Mouse (Mus musculus) heart, embryonic 16.5 days (tissue): ENCODE results near the gene Pamr1. TPM values are rescaled to one million over a fixed set of nuclear protein-coding genes. Genes with fewer than 3 reads are reported as not detected.
A peak's percentile ranks its signal among the peaks of the same experiment; 100 is the strongest.

ENCODE experiments used
- ATAC-seq: fragments of 200-750 bp; cut with Nextera tagmentation; replicated peaks from 2 replicates; pipeline ENCODE4 v1.8.0; 2017; ENCODE audit warnings: moderate number of reproducible peaks; ENCODE audit not compliant: insufficient read depth, low FRiP score; ENCODE audit errors: extremely low read depth
- H3K27ac ChIP-seq: fragments of 300-500 bp; sonication (generic); 2 replicates; pipeline ENCODE4 v1.5.1; 2014; ENCODE audit warnings: mild to moderate bottlenecking, low read length, control low read depth, moderate library complexity
- H3K27me3 ChIP-seq: fragments of 300-500 bp; sonication (generic); 2 replicates; pipeline ENCODE4 v1.6.1; 2014; ENCODE audit warnings: low read length, mixed read lengths; ENCODE audit not compliant: control insufficient read depth, insufficient read depth
- H3K36me3 ChIP-seq: fragments of 300-500 bp; sonication (generic); 2 replicates; pipeline ENCODE4 v1.6.1; 2014; ENCODE audit not compliant: control insufficient read depth, insufficient read depth
- H3K4me1 ChIP-seq: fragments of 300-500 bp; sonication (generic); 2 replicates; pipeline ENCODE4 v1.6.1; 2014; ENCODE audit warnings: low read length, mixed read lengths; ENCODE audit not compliant: control insufficient read depth, insufficient read depth
- H3K4me2 ChIP-seq: fragments of 300-500 bp; sonication (generic); 2 replicates; pipeline ENCODE4 v1.6.1; 2014; ENCODE audit warnings: low read depth, mild to moderate bottlenecking, control low read depth, low read length
- H3K4me3 ChIP-seq: fragments of 300-500 bp; sonication (generic); 2 replicates; pipeline ENCODE4 v1.5.1; 2014; ENCODE audit warnings: mild to moderate bottlenecking, control low read depth, low read length
- H3K9ac ChIP-seq: fragments of 300-500 bp; sonication (generic); 2 replicates; pipeline ENCODE4 v1.6.1; 2014; ENCODE audit warnings: low read length, control low read depth
- H3K9me3 ChIP-seq: fragments of 300-500 bp; sonication (generic); replicated peaks from 2 replicates; pipeline ENCODE4 v1.6.1; 2016; ENCODE audit warnings: low read length; ENCODE audit not compliant: control insufficient read depth
- WGBS: fragments of 180-500 bp; shearing (Covaris S2); extraction: QIAGEN DNeasy Blood & Tissue Kit; methylation state at CpG from one replicate; pipeline ENCODE4 v1.1.7; 2014; 5-methylcytosine and 5-hydroxymethylcytosine counted together
- polyA plus RNA-seq: library from polyadenylated mRNA; unstranded; fragments of >200 nt; fragmentation: Nextera tagmentation; extraction: Ambion mirVana; gene quantifications from 2 replicates; pipeline ENCODE4 v1.2.1, GENCODE M21; 2015

The Pamr1 gene
- 3.5 and 3.7 TPM in 2 replicates for polyA plus RNA-seq

DNA sequence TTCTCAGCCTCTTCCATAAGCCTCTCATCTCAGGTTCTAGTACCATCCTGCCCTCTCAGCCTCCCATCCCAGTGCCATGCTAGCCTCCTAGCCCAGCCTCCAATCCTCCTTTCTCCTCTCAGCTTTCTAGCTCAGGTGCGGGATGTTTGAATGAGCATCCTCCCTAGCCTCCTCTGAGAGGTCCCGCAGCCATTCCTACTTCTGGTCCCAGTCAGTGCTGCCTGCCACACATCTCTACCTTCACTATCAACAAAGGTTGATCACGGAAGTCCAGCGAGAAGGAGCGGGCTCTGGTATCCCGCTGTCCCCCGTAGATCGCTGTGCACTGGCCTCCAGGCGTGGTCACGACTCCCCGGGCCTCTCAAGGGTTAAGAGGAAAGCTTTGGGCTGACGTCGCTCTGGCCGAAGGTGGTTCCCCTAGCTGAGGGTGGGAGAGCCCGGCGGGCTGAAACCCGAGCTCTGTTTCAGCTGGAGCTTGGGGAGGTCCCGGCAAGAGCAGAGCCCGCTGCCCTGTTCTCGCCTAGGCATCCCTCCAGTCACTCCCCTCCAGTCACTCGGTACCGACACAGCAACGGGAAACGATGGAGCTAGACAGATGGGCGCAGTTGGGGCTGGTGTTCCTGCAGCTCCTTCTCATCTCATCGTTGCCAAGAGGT, at the start of gene Pamr1:
Gene Pamr1 (plus strand): TSS at position 402 of the 656 bp plus-strand sequence.
- ATAC-seq: peak; percentile 41
- H3K27me3 ChIP-seq: peaks cover 13% of the 10 kb centered on the region
- peak within 1 kb of the TSS; percentile 72 for H3K4me2 ChIP-seq
- peaks cover 7% of the 10 kb centered on the region for H3K4me1 ChIP-seq
- no peaks in the 10 kb centered on the region for H3K36me3 ChIP-seq
- H3K9me3 ChIP-seq: 0 out of 2 replicates have a peak, but pooled peaks cover 2% of the 10 kb centered on the region
- peak within 1 kb of the TSS; percentile 46 for H3K4me3 ChIP-seq
- WGBS: 2% methylated on average over 26 of the region's 26 CpGs
- H3K27ac ChIP-seq: no peak within 1 kb of the TSS
- no peak within 1 kb of the TSS for H3K9ac ChIP-seq

DNA sequence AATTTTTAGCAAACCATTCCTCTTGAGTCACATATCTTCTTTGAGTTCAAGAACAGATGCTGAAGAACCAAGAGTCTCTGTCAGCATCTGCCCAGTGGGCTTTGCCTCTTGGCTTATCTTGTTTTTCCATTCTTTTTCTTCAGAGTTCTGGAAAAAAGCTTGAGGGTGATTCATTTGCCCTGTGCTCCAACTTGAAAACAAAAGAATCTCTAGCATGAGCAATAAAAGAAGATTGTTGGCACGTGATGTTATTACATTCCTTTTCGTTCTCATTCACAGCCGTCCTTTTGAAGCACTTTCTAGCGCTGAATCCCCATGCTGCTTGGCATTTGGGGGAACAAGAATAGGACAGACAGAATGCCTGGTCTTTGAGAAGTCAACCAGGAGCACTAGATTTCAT, 42.2 kb upstream of the Pamr1 start:
- no peak for ATAC-seq
- H3K36me3 ChIP-seq: no peaks in the 10 kb centered on the region
- H3K4me2 ChIP-seq: no peak overlapping the region
- no peaks in the 10 kb centered on the region for H3K27me3 ChIP-seq
- H3K4me1 ChIP-seq: no peaks in the 10 kb centered on the region
- H3K27ac ChIP-seq: no peak overlapping the region
- no peaks in the 10 kb centered on the region for H3K9me3 ChIP-seq
- H3K4me3 ChIP-seq: no peak overlapping the region
- no peak overlapping the region for H3K9ac ChIP-seq
- 28% methylated on average over 4 of the region's 4 CpGs for WGBS

DNA sequence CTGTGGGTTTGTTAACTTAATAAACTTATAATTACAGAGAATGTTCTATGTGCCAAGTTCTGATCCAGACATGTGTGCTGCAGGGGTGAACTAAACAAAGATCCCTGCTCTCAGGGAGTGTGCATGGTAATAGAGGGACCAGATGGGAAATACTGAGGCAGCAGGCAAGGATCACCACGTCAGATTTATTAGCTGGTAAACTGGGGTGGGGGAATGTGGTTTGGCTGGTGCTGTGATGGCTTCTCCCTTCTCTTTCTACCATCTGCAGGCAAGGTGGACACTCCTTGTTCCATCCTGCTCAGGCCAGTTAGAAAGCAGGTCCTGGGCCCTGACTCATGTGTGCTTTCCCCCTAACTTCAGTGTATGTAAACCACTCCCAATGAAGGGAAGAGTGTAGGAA, 41.7 kb upstream of the Pamr1 start:
- H3K9ac ChIP-seq: no peak overlapping the region
- 36% methylated on average over 1 of the region's 1 CpGs for WGBS
- H3K4me2 ChIP-seq: no peak overlapping the region
- no peaks in the 10 kb centered on the region for H3K36me3 ChIP-seq
- no peaks in the 10 kb centered on the region for H3K4me1 ChIP-seq
- no peak for ATAC-seq
- H3K9me3 ChIP-seq: peaks cover 5% of the 10 kb centered on the region
- no peak overlapping the region for H3K27ac ChIP-seq
- H3K4me3 ChIP-seq: no peak overlapping the region
- no peaks in the 10 kb centered on the region for H3K27me3 ChIP-seq

DNA sequence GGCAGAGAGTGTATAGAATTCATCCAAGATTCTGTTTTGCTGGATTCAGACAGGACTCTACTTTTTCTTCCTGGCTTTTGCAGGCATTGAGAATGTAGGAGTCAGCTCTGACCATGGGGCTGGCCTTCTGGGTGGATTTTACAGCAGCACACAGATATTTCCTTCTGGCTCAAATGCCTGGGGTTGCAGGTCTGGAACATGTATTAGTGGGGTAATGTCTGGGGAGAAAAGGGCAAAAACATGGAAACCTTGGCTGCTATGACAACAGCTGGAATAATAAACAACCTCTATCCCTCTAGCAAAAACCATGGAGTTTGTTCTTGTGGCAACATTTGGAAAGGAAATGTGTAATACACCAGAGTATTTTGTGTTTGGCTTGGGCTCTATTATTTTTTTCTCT, 29.9 kb upstream of the Pamr1 start:
- Histone ChIP-seq H3K27me3 (no peaks in the 10 kb centered on the region; the same call in 1 of the 2 replicates), H3K4me1 (no peaks in the 10 kb centered on the region), H3K36me3 (no peaks in the 10 kb centered on the region), H3K27ac (no peak overlapping the region), H3K9me3 (no peaks in the 10 kb centered on the region), H3K4me3 (no peak overlapping the region), H3K9ac (no peak overlapping the region), H3K4me2 (no peak overlapping the region)
- no peak for ATAC-seq

DNA sequence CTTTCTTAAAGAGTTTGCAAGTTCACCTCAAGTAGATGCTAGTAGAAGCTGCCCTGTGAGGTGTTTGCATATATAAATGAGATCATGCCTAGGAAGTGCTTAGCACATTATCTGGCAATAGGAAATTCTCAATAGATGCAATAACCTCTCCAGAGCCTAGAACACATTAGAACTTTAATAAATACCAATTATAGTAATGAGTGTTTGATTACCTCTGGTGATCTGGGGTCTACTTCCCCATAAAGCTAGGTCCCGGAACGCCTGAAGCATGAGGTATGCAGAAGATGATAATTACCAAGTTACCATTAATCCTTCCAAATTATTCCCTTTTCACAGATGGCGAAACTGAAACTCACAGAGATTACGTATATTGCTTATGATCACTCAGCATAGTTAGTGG, 22.2 kb upstream of the Pamr1 start:
- Histone ChIP-seq H3K36me3 (no peaks in the 10 kb centered on the region), H3K27ac (no peak overlapping the region), H3K9ac (no peak overlapping the region), H3K4me2 (no peak overlapping the region), H3K4me3 (no peak overlapping the region), H3K27me3 (no peaks in the 10 kb centered on the region; the same call in 1 of the 2 replicates), H3K4me1 (no peaks in the 10 kb centered on the region), H3K9me3 (no peaks in the 10 kb centered on the region)
- ATAC-seq: no peak
- 83% methylated on average over 4 of the region's 4 CpGs for WGBS

DNA sequence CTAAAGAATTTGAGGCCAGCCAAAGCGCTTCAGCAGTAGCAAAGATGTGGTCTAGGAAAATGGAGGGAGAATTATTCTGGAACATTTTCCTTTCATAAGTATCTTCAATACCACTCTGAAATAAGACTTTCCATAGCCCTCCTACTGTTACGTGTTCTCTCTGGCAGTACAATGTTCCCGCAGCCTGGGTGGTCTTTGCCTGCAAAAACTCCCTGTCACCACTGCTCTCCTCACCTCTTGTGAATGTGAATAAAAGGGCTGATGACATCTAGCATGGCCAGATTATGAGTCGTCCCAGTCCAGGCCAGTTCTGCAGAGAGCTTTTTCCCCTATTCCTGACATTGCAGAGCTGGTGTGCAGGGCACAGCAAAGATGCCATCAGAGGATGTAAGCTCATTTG, 16.4 kb upstream of the Pamr1 start:
- 54% methylated on average over 4 of the region's 4 CpGs for WGBS
- Histone ChIP-seq H3K4me1 (no peaks in the 10 kb centered on the region), H3K9ac (no peak overlapping the region), H3K9me3 (no peaks in the 10 kb centered on the region), H3K36me3 (no peaks in the 10 kb centered on the region), H3K27me3 (no peaks in the 10 kb centered on the region; the same call in 1 of the 2 replicates), H3K27ac (no peak overlapping the region), H3K4me2 (no peak overlapping the region), H3K4me3 (no peak overlapping the region)
- ATAC-seq: no peak

DNA sequence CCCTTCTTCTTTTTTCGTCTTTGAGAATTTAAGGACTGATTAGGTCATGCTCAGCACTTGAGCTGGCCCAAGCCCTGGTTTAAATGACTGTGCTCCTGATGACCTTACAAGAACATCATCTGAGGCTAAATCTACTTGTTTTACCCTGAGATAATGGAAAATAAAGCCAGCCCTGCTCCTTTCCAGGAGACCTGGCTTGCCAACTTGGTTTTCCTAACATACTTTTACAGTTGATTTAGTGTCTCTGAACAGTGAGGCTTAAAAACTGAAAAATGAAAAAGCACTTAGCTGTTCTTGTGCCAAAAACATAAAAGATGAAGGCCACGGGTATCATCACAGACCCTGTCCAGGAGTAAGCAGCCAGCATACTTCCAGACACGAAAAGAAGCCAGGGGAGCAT, 13.0 kb upstream of the Pamr1 start:
- Histone ChIP-seq H3K27ac (no peak overlapping the region), H3K4me2 (no peak overlapping the region), H3K4me1 (no peaks in the 10 kb centered on the region), H3K27me3 (0 out of 2 replicates have a peak, but pooled peaks cover 2% of the 10 kb centered on the region), H3K4me3 (no peak overlapping the region), H3K9ac (no peak overlapping the region), H3K9me3 (no peaks in the 10 kb centered on the region), H3K36me3 (no peaks in the 10 kb centered on the region)
- WGBS: 57% methylated on average over 3 of the region's 3 CpGs
- ATAC-seq: no peak

DNA sequence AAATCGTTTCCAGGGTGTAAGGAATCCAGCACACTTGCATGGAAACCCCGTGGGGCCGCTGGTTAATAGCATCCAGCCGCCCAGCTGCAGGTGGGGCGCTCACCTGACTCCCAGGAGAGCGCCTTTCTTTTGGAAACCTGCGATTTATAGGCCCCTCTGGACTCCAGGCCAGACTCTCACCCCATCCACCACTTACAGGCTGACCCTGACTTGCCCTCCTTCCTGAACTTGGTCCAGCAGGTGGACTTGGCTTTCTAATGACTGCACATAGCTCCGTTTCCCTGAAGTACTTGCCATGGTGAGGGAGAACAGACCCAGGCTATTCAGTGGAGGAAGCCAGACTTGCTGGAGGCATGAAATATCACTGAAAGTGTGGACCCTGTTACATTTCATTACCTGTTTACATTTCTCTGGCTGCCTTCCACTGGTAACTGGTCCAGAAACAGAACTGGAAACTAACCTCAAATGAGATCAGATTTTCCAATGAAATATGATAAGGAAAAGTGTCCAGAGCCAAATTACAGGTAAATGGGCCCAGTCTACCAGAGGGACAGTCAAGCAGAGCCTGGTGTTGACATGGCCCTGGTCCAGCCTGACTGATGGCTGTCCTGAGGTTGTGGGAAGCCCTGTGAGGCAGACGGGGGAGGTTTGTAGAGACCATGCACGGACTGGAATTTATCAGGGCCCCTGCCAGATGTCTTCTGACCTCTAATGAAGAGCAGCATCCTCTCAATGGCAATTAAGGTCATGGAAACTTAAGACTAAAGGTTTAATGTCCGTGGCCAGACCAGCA, 9.2 kb upstream of the Pamr1 start:
- H3K27me3 ChIP-seq: peaks cover 2% of the 10 kb centered on the region; the same call in 1 of the 2 replicates
- ATAC-seq: no peak

DNA sequence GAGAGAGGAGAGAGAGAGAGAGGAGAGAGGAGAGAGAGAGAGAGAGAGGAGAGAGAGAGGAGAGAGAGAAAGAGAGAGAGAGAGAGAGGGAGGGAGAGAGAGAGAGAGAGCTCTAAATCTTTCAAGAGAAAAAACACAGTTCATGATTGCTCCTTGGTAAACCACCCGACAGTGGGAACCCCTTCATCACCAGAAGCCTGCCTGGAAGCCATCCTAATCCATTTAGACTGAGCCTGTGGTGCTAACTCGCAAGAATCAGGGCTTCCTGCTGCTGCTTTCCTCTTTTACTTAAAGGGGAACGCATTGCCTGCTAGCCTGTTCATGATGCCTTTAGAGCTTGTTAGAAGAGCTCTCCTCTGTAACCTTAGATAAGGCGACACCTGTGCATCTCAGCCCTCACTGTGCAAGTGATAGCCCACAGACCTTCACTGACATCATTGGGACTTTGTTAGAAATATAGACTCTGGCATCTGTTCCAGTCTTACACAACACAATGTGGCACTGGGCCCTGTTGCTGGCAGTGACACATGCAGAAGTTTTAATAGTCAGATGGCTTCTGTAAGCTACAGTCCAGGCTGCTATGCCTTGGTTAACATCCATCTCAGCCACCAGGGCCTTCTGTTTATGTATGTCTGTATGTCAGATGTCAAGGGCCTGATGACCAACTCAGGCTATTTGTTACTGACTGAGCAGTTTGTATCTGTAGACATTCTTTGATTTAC, 8.2 kb upstream of the Pamr1 start:
- Histone ChIP-seq H3K4me2 (no peak overlapping the region), H3K4me1 (peaks cover 7% of the 10 kb centered on the region), H3K9ac (no peak overlapping the region), H3K27me3 (peaks cover 2% of the 10 kb centered on the region; the same call in 1 of the 2 replicates), H3K4me3 (no peak overlapping the region), H3K36me3 (no peaks in the 10 kb centered on the region), H3K27ac (no peak overlapping the region), H3K9me3 (no peaks in the 10 kb centered on the region)
- 35% methylated on average over 4 of the region's 4 CpGs for WGBS
- ATAC-seq: no peak

More for the DNA sequence above, 9.2 kb upstream of the Pamr1 start:
- Histone ChIP-seq H3K4me1 (peaks cover 7% of the 10 kb centered on the region), H3K4me3 (no peak overlapping the region), H3K4me2 (no peak overlapping the region), H3K9me3 (no peaks in the 10 kb centered on the region), H3K36me3 (no peaks in the 10 kb centered on the region), H3K27ac (no peak overlapping the region), H3K9ac (no peak overlapping the region)
- 59% methylated on average over 11 of the region's 11 CpGs for WGBS
